Mouse (Mus musculus) lung, postnatal 0 days (tissue): ENCODE results near the gene Mdfi. TPM values are rescaled to one million over a fixed set of nuclear protein-coding genes. Genes with fewer than 3 reads are reported as not detected.

Experiments used
- ATAC-seq: fragments of 200-750 bp; cut with Nextera tagmentation; 2 replicates; pipeline ENCODE4 v1.8.0; 2017; ENCODE audit warnings: moderate library complexity
- DNase-seq: peaks from one replicate; pipeline ENCODE4 v3.0.0-alpha.2; 2016; ENCODE audit warnings: low spot score
- H3K27ac ChIP-seq: fragments of 300-500 bp; sonication (generic); 2 replicates; pipeline ENCODE4 v1.5.1; 2014; ENCODE audit warnings: antibody characterized with exemption, mild to moderate bottlenecking, low read length, mixed read lengths
- H3K27me3 ChIP-seq: fragments of 300-500 bp; sonication (generic); replicated peaks from 2 replicates; pipeline ENCODE4 v1.6.1; 2014; ENCODE audit warnings: low read length, mixed read lengths; ENCODE audit not compliant: insufficient read depth
- H3K36me3 ChIP-seq: fragments of 300-500 bp; sonication (generic); 2 replicates; pipeline ENCODE4 v1.6.1; 2014; ENCODE audit warnings: low read length, mixed read lengths; ENCODE audit not compliant: insufficient read depth
- H3K4me1 ChIP-seq: fragments of 300-500 bp; sonication (generic); 2 replicates; pipeline ENCODE4 v1.6.1; 2014; ENCODE audit warnings: antibody characterized with exemption, low read depth, low read length, mixed read lengths; ENCODE audit not compliant: insufficient read depth
- H3K4me2 ChIP-seq: fragments of 300-500 bp; sonication (generic); replicated peaks from 2 replicates; pipeline ENCODE4 v1.6.1; 2014; ENCODE audit warnings: low read depth, mild to moderate bottlenecking, low read length, moderate library complexity, mixed read lengths
- H3K4me3 ChIP-seq: fragments of 300-500 bp; sonication (generic); 2 replicates; pipeline ENCODE4 v1.5.1; 2014; ENCODE audit warnings: low read depth, low read length
- H3K9ac ChIP-seq: fragments of 300-500 bp; sonication (generic); replicated peaks from 2 replicates; pipeline ENCODE4 v1.6.1; 2014; ENCODE audit warnings: low read depth, mild to moderate bottlenecking
- H3K9me3 ChIP-seq: fragments of 300-500 bp; sonication (generic); 2 replicates; pipeline ENCODE4 v1.6.1; 2016; ENCODE audit warnings: low read length, mixed read lengths
- CTCF ChIP-seq: IDR thresholded peaks from 2 replicates; pipeline ENCODE4 v1.5.1; 2016; ENCODE audit warnings: antibody characterized with exemption, mild to moderate bottlenecking
- EP300 ChIP-seq: IDR thresholded peaks from 2 replicates; pipeline ENCODE4 v1.6.1; 2016; ENCODE audit warnings: antibody characterized with exemption, mild to moderate bottlenecking, control low read depth
- WGBS: fragments of 180-500 bp; shearing (Covaris S2); extraction: QIAGEN DNeasy Blood & Tissue Kit; methylation state at CpG from one replicate; pipeline ENCODE4 v1.1.7; 2014; 5-methylcytosine and 5-hydroxymethylcytosine counted together
- polyA plus RNA-seq: library from polyadenylated mRNA; unstranded; fragments of >200 nt; fragmentation: Nextera tagmentation; extraction: Ambion mirVana; gene quantifications from 2 replicates; pipeline ENCODE4 v1.2.1, GENCODE M21; 2015

Mdfi gene
- polyA plus RNA-seq, 1 experiment from 2014 or later, result 9.3 TPM

DNA sequence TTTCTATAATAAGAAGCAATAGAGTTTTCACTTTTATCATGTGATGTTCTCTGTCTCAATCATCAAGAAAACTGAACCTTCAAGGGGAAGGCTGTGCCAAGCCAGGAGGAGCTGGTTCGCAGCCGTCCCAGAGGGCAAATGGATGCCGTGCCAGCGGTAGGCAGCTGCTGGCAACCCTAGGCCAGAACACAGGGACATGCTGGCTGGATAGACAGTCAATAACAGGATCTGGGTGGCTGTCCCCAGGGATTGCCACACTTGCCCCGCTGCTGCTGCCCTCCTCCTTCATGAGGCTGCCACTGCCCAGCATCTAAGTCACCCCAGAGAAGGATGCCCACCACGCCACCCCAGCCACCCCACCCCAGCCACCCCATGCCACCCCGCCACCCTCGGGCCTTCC, 7.0 kb upstream of the Mdfi start:
- TF ChIP-seq EP300 (no peak), CTCF (no peak)
- no peaks in the 10 kb centered on the region for H3K27me3 ChIP-seq
- no peaks in the 10 kb centered on the region for H3K36me3 ChIP-seq
- DNase-seq, result no peak
- H3K4me1 ChIP-seq, result peaks cover 3% of the 10 kb centered on the region; the same call in 1 of the 2 replicates
- no peak overlapping the region for H3K4me3 ChIP-seq
- no peak overlapping the region for H3K4me2 ChIP-seq
- no peaks in the 10 kb centered on the region for H3K9me3 ChIP-seq
- H3K9ac ChIP-seq, result no peak overlapping the region
- ATAC-seq, result no peak
- H3K27ac ChIP-seq, result no peak overlapping the region
- WGBS, result 84% methylated on average over 8 of the region's 8 CpGs

DNA sequence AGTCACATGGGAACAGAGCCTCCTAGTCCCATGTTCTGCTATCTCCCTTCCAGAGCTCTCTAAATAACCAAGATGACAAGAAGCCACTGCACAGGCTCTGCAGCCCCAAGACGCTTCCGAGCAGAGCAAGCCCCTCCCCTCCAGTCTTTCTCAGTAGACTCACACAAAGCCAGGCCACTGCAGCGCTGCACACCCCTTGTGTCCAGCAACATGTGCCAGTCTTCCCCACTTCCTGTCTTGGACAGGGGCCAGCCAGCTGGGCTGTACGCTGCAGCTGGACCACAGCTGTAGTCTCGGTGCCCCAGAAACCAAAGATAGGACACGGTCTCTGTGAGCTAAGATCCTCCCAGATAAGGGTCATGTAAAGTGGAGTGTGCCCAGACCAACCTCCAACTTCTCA, 3.3 kb upstream of the Mdfi start:
- Histone ChIP-seq H3K27ac (no peak overlapping the region; the same call in 1 of the 2 replicates), H3K9ac (no peak overlapping the region), H3K4me1 (peaks cover 12% of the 10 kb centered on the region; the same call in 1 of the 2 replicates), H3K36me3 (no peaks in the 10 kb centered on the region), H3K9me3 (no peaks in the 10 kb centered on the region), H3K4me2 (no peak overlapping the region), H3K4me3 (no peak overlapping the region), H3K27me3 (no peaks in the 10 kb centered on the region)
- TF ChIP-seq CTCF, result no peak
- no peak for TF ChIP-seq EP300
- ATAC-seq (peak; percentile 19; the same call in 1 of the 2 replicates), DNase-seq (peak; percentile 58)
- WGBS, result 12% methylated on average over 6 of the region's 6 CpGs

DNA sequence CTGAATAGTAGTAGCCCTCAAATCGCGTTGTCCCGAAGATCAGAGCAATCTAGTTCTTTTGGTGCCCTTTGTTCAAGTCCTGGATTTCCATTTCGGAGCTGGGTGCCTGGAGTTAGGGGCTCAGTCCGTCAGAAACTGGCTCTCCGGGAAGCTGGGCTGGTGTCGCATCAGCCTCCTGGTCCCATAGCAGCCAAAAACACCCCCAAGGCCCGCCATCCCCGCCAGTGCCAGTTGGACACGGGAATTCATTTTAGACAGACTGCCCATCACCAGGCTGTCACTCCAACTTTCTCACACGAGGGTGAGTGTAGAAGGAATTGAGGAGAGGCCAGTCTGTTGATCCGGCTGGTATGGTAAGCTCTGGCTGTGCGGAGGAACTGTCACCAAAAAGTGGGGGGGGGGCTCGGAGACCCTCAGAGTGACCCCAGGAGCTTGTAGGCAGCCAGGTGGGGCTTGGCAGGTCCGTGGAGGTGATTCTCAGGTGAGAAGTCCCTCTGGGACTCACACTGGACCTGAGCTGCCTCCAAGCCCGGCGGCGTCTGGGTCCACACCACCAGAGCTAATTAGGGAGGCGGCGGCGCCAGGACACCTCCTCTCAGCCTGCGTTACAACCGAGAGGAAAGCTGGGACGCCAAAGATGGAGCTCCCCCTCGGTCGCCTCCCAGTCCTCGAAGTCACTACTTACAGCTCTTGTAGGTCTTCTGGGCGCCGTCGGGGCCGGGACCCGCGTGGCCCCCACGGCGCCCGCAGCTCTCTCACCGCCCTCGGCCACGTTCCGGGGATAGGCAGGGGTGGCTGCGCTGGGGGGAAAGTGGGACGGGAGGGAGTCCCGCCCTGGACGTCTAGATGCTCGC, 636 bp downstream of the Mdfi start:
- peak overlapping the region; percentile 66 for H3K4me3 ChIP-seq
- peaks cover 12% of the 10 kb centered on the region; the same call in 1 of the 2 replicates for H3K4me1 ChIP-seq
- H3K4me2 ChIP-seq, result peak overlapping the region; percentile 93
- H3K9ac ChIP-seq, result peak overlapping the region; percentile 32; the same call in 1 of the 2 replicates
- H3K27ac ChIP-seq, result peak overlapping the region; percentile 66
- TF ChIP-seq CTCF, result no peak
- no peak for TF ChIP-seq EP300
- WGBS, result under 1% methylated on average over 41 of the region's 45 CpGs
- ATAC-seq, result no peak
- H3K9me3 ChIP-seq, result no peaks in the 10 kb centered on the region
- no peaks in the 10 kb centered on the region for H3K27me3 ChIP-seq
- DNase-seq, result peak; percentile 36
- H3K36me3 ChIP-seq, result no peaks in the 10 kb centered on the region

GRCm38 (mm10) chr17:47833029-47833627, 1.4 kb downstream of the Mdfi start:
- WGBS, result 1% methylated on average over 31 of the region's 45 CpGs
- Histone ChIP-seq H3K4me2 (peak overlapping the region; percentile 93), H3K4me3 (peak overlapping the region; percentile 66), H3K9me3 (no peaks in the 10 kb centered on the region), H3K36me3 (no peaks in the 10 kb centered on the region), H3K27me3 (no peaks in the 10 kb centered on the region), H3K4me1 (peaks cover 12% of the 10 kb centered on the region; the same call in 1 of the 2 replicates), H3K27ac (peak overlapping the region; percentile 81), H3K9ac (peak overlapping the region; percentile 41)
- TF ChIP-seq EP300, result no peak
- TF ChIP-seq CTCF, result no peak
- DNase-seq (peak; percentile 86), ATAC-seq (peak; percentile 80)

DNA sequence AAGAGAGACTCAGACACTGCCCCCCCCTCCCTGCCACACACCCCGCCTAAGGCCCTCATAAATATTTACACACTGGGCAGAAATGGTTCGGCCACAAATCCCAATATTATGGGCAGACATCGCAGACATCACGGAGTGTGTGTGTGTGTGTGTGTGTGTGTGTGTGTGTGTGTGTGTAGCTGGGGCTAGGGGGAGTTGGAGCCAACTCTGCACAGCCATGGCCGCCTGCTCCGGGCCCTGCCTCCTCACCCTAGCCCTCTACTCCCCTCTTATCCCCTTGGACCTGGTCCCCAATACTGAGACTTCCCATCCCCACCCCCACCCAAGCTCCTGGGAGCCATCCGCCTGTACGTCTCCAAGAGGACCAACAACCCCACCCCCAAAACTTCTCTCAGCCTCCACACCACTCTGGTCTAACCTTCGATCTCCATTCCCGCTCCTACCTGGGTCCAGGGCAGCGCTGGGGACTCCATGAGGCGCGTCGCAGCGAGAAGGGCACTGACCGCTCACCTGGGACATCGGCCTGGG, 1.9 kb downstream of the Mdfi start:
- ATAC-seq, result peak; percentile 53
- H3K4me2 ChIP-seq, result peak overlapping the region; percentile 93
- peak; percentile 48 for DNase-seq
- H3K27me3 ChIP-seq, result no peaks in the 10 kb centered on the region
- H3K4me3 ChIP-seq, result peak overlapping the region; percentile 66
- peaks cover 11% of the 10 kb centered on the region; the same call in 1 of the 2 replicates for H3K4me1 ChIP-seq
- 1% methylated on average over 16 of the region's 17 CpGs for WGBS
- H3K9ac ChIP-seq, result peak overlapping the region; percentile 41
- TF ChIP-seq EP300 (no peak), CTCF (no peak)
- peak overlapping the region; percentile 81 for H3K27ac ChIP-seq
- H3K36me3 ChIP-seq, result no peaks in the 10 kb centered on the region
- no peaks in the 10 kb centered on the region for H3K9me3 ChIP-seq

DNA sequence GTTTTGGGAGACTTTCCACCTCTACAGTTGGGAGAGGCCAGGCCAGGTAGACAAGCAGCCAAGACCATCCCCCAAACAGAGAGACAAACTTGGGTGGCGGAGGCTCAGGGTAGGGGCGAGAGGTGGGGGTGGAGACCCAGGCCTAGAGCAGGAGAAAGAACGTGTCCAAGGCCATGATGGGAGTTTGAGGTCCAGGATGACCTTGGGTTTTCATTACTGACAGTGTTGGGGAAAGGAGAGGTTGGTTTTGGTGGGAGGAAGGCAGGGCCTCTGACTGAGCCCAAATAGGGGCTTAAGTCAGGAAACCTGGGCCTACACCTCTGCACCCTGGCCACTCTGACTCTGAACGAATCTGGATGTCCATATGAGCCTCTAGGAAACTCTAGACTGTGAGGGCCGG, 2.7 kb downstream of the Mdfi start:
- Histone ChIP-seq H3K9ac (0 out of 2 replicates have a peak overlapping the region, but pooled peaks have one; percentile 16), H3K9me3 (no peaks in the 10 kb centered on the region), H3K4me3 (peak overlapping the region; percentile 66), H3K27me3 (no peaks in the 10 kb centered on the region), H3K4me2 (peak overlapping the region; percentile 93), H3K4me1 (peaks cover 9% of the 10 kb centered on the region; the same call in 1 of the 2 replicates), H3K36me3 (no peaks in the 10 kb centered on the region), H3K27ac (0 out of 2 replicates have a peak overlapping the region, but pooled peaks have one; percentile 26)
- TF ChIP-seq EP300, result no peak
- no peak for TF ChIP-seq CTCF
- ATAC-seq (no peak), DNase-seq (no peak)
- WGBS, result 40% methylated on average over 5 of the region's 5 CpGs
